Mouse (Mus musculus): ENCODE measurements at regions not wholly inside any gene's neighbourhood (a gene's known extent, or its start where the extent isn't known, plus 50 kb on each side); places are given as distances from the start of the nearest gene placed in this dataset.

GRCm38 (mm10) chr12:95937705-95938104 lies 245.7 kb downstream of the Flrt2 start:
- no peak for DNase-seq

DNA sequence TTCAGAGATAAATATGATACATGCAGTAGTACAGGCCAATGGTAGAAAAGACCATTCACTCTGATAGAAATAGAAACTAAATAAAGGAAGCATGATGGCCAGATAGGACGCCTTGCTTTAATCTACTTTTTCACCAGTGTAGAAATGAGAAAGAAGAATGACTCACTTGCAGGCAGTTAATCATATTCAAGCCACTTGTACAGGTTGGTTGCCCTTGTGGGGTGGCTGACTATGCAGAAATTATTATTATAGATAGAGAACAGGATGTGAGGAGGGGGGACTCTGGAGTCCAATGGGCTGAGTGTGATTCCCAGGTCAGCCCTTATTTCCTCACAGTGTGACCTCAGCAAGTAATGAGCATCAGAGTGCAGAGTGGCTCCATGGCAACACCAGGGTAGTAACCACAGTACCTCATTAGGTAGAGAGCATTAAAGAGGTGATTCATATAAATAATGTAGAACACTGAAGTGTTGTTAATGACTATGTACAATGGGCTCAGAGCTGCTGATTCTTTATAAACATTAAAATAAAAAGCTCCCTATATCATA lies 248.5 kb downstream of the Flrt2 start:
- no peak for DNase-seq

DNA sequence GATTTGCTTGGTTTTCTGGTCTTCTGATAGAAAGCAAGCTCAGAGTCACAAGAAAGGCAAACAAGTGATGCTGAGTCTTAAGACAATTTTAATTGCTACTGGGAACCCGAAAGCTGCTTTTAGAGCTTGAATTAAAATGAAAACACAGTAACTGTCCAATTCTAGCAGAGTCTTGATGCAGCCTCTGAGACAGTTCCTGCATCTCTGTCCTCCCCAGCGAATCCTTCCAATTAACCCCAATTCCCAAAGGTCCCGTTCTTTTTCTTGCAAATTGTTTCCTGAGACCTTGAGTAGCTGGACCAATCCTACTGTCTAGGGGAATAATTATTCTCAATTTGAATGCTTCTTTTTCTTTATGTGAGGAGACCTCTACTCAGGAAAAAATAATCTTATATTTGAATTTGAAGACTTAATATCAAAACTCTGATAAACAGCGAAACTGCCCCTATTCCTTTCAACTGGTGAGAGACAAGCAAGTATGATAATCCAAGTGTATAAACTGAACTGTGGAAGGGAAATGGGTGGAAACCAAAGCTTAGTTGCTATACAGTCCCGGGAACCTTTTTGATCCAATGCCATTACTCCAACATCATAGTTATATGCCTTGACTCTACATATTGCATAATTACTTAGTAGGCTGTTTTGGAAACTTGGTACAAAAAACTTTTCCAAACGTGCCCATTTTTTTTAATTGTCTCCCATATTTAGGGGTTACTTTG lies 267.9 kb downstream of the Flrt2 start:
- no peak for DNase-seq

DNA sequence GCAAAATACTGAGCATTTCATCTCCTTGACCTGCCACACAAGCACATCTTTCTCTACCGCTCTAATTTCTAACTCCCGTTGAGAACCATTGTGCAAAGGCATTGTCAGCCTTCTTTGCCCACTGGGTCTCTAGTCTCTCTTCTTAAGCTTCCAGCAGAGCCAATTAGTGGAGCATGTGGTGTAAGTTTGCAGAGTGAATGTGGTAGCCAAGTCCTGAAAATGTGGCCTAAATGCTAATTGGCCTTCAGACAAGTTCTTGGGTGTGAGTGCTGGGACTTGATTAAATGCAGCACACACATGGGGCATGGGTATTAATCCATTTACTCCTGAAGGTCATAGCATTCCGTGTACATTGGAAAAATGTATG lies 268.5 kb downstream of the Flrt2 start:
- no peak for DNase-seq

GRCm38 (mm10) chr12:95962817-95963216 lies 270.8 kb downstream of the Flrt2 start:
- DNase-seq: no peak

DNA sequence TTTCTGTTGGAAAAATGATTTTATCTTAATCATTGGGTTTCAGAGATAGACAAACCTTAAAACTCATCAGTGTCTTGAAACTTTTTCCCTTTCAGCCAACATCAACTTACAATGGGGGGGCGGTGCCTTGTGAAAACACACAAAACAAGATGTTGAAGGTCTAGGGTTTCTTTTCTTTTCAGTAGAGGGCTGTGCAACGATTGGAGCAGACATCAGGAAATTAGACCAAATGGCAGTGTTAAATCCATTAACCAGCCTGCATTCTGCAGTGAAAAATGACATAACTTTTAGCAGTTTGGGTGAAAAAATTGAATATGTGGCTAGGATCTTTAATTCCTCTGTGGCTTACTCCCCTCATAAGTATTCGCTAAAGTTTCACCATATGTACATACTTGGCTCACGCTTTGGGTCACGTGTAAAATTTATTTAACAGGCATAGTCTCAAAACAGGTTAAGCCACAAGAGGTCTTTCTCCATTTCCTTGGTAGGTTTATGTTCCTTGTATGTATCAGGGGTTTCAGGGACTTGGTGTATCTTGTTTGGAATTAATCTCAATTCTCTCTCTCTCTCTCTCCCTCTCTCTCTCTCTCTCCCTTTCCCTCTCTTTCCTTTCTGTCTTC lies 296.8 kb downstream of the Flrt2 start:
- DNase-seq: no peak

DNA sequence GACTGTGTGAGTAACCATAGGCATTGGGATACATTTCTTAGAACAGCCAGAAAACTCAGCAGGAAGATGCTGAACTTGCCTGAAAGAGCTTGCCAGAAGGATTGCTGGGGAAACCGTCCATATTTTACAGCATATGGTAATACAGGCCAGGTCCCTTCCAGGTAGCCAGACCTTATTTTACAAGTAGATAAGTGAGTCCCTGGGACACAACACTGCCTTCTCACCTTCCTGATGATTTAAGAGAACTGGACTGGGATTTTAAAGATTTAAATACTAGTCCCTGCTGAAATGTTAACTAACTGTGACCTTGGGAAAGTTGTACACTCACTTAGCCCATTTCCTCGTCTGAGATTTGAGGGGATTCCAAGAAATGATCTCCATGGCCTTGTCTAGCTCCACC lies 302.9 kb downstream of the Flrt2 start:
- no peak for DNase-seq

DNA sequence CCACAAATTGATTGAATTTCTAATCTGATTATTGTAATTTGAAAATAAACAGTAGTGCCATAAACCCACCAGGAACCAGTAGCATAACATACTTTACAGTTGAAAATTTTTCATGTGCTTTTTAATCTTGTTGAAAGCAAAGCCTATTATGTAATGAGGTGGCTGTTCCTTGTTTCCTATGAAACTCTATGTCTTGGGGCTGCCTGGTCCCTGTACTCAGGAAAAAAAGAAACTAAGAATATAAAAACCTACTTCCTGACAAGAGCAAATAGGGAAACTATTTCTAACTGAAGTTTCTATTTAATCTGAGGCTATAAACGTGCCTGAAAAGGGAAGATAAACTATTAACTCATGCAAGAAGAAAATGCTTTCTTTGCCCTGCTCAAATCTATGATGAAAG lies 338.2 kb downstream of the Flrt2 start:
- DNase-seq: no peak

GRCm38 (mm10) chr12:96075365-96075764 lies 383.3 kb downstream of the Flrt2 start:
- DNase-seq: no peak

DNA sequence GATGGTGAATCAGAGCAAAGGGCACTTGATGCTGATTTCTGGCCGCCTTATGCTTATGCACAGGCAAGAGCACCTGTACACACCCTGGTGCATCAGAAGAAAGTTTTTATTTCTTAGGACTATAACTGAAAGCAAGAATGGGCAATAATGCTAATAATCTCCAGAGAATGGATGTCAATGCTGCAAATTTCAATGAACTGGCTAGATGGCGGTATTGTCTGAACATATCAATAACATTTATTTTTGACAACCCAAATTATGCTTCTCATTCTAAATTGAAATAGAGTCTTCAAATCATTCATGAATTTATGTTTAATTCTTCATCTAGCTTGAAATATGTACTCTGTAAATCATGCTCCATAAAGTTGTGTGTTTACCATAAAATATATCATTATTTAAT lies 399.0 kb downstream of the Flrt2 start:
- no peak for DNase-seq

GRCm38 (mm10) chr12:96106254-96106653 lies 414.2 kb downstream of the Flrt2 start:
- no peak for DNase-seq

GRCm38 (mm10) chr12:96114727-96115379 lies 422.8 kb downstream of the Flrt2 start:
- no peak for DNase-seq

GRCm38 (mm10) chr12:96117553-96117952 lies 425.5 kb downstream of the Flrt2 start:
- DNase-seq: no peak

DNA sequence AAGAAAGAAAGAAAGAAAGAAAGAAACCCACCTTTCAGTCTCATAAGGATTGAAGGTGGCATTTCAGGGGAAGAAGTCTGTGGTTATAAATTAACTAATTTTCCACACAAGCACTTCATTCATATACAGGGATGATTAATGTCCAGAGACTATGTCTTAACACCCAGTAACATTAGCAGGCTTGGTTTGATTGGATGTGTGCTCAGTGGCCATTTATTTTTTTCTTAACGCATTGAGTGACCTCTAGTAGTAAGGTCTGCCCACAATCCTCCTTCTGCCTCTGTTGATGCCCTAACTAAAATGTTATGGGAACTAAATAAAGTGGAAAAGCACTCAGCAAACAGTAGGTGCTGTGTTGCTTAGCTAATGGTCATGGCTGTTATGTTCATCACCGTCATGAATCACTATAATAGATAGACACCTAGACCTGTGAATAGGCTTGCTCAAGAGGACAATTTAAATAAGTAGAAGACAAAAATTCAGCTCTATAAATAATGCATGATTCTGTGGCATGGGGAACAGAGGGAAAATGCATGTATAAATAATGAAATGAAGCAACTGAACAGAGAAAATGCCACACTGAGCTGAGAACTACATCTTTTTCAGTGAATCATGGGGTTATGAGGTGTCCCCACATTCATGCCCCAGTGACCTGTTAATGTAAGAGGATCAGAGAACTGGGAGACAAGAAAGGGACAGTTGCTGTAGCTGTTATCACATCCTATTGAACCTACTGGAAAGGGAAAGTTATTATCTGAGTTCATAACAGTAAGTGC lies 432.3 kb downstream of the Flrt2 start:
- DNase-seq: no peak

DNA sequence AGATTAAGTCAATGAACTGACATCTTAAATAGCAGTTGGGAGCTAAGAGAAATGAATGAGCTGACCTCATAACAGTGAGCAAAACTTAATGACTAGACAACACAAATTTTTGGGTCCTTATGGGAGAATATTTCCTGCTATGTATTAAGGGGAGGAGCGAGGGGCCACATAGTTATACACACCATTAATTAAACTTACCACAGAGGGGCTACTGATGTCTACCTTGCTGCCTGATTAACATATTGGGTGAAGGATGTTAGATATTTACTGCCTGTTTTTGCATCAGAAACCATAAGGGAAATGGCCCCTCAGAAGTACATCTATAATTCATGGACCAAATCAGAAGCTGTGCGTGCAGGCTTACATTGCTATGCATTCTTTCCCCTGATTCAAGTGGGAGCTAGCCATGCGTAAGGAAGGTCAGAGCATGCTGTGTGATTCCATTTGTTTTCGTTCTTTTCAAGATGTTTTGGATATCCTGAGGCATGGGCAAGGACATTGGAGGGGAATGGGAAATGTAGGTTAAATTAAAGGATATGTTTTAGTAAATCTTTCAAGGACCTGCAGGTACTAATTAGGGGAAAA lies 437.9 kb downstream of the Flrt2 start:
- no peak for DNase-seq

DNA sequence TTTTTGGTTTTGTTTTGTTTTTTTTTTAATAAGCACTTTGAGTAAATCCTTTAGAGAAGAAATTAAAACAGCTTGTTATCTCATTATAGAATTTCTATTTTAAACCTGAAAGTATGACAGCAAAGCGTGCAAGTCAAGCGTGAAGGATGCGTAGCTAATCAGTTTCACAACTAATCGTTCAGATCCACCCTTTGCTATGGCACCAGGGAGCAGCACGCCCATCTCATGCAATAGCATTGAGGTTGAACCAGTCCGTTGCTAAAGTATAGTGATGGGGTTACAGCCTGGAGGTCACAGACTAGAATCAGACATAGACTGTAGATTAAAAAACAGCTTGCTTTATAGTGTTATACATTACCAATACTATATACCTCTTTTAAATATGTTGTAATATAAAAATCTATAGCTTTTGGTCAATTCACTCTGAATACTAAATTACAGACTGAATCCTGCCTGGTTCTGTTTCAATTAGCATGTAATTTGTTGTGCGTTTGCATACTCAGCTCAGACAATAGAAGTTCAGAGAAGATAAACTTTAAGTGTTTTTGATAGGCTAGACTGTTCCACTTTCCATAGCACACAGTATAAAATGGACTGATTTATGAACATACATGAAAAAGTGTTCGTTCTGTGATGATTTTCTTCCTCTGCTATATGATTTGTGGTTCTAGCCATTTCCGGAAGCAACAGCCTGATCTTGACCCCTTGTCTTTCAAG lies 438.9 kb downstream of the Flrt2 start:
- DNase-seq: no peak

DNA sequence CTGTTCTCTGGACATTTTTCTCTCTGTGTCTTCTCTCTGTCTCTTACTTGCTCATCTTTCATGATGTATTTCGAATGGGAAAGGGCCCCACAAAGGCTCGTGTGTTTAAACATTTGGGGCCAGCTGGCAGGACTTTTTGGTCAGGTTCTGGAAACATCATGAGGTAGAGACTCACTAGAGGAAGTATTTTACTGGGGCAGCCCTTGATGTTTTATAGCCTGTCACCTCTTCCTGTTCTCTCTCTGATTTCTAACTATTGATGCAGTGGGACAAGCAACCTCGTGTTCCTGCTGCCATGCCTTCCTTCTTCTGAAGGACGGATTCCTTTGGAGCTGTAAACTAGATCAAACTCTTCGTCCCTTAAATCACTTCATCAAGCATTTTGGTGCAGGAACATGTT lies 442.1 kb downstream of the Flrt2 start:
- DNase-seq: no peak

- DNase-seq: no peak
These were observed 449.7 kb downstream of the Flrt2 start for GRCm38 (mm10) chr12:96141748-96142147.

GRCm38 (mm10) chr12:96154095-96154494 lies 462.1 kb downstream of the Flrt2 start:
- DNase-seq: no peak

GRCm38 (mm10) chr12:96167551-96167950 lies 475.5 kb downstream of the Flrt2 start:
- DNase-seq: no peak

DNA sequence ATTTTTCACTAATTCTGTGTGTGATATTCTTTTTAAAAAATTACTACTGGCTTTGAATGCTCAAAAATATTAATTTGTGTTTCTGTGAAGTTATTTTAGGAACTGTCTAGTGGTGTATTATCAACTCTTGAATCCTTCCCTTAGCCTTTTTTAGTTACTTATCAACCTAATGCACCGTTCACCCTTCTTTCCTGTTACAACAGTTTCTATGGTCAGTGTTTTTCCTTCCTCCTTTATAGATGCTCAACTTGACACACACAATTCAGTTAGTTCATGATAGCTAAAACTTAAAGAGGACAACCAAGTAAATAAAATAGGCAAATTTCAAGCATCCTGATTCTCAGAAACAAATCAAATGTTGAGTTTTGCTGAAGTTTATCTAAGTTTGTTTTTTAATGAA lies 506.9 kb downstream of the Flrt2 start:
- no peak for DNase-seq

DNA sequence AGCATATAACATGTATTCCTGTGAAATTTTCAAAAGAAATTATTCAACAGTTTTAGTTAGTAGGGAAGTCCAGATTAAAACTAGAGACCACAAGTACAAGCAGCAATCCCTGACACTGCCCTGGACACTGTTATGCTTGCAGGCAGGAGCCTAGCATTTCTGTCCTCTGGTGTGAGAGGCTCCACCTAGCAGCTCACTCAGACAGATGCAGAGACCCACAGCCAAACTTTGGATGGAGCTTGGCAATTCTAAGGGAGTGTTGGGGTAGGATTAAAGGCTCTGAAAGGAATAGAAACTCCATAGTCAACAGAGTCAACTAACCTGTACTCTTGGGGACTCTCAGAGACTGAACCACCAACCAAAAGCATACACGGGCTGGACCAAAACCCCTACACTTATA lies 509.8 kb downstream of the Flrt2 start:
- DNase-seq: no peak

Measured in kidney, adult 18-20 months (tissue).